Mouse (Mus musculus) cerebellum, adult (tissue): ENCODE measurements around the gene Eml1.
A peak's percentile ranks its signal among the peaks of the same experiment; 100 is the strongest.

Experiments
- ATAC-seq: cut with Nextera tagmentation; 2 replicates; pipeline ENCODE4 v1.9.2; 2017; ENCODE audit warnings: mild to moderate bottlenecking, moderate library complexity, mixed read lengths; ENCODE audit not compliant: insufficient number of reproducible peaks, low FRiP score, low TSS enrichment

Gene Eml1

GRCm38 (mm10) chr12:108370596-108371428 lies at the start of gene Eml1:
Gene Eml1 (plus strand): TSS chr12:108370957.
- no peak for ATAC-seq

- ATAC-seq: no peak
These were observed 44.4 kb upstream of the Eml1 start for GRCm38 (mm10) chr12:108326401-108326800.

- ATAC-seq: peak; percentile 29; the same call in 1 of the 2 replicates
These were observed 42.8 kb upstream of the Eml1 start for GRCm38 (mm10) chr12:108327889-108328491.

- ATAC-seq: peak; percentile 53
These were observed 37.7 kb upstream of the Eml1 start for GRCm38 (mm10) chr12:108333056-108333455.

GRCm38 (mm10) chr12:108333481-108333882 lies 37.3 kb upstream of the Eml1 start:
- peak; percentile 16 for ATAC-seq

GRCm38 (mm10) chr12:108333895-108334445 lies 36.8 kb upstream of the Eml1 start, which contains the start of gene Cyp46a1:
Gene Cyp46a1 (plus strand): TSS chr12:108334381.
- ATAC-seq: peak; percentile 76

GRCm38 (mm10) chr12:108334529-108334928 lies 36.2 kb upstream of the Eml1 start:
- no peak for ATAC-seq

GRCm38 (mm10) chr12:108338572-108339190 lies 32.1 kb upstream of the Eml1 start:
- ATAC-seq: no peak

- no peak for ATAC-seq
These were observed 22.6 kb upstream of the Eml1 start for GRCm38 (mm10) chr12:108348151-108348550.

- no peak for ATAC-seq
These were observed 21.7 kb upstream of the Eml1 start for GRCm38 (mm10) chr12:108349026-108349425.

- no peak for ATAC-seq
These were observed 19.8 kb upstream of the Eml1 start for GRCm38 (mm10) chr12:108350931-108351330.

GRCm38 (mm10) chr12:108352371-108353136 lies 18.2 kb upstream of the Eml1 start:
- ATAC-seq: no peak

- peak; percentile 61 for ATAC-seq
These were observed 16.5 kb upstream of the Eml1 start for GRCm38 (mm10) chr12:108354284-108354683.

GRCm38 (mm10) chr12:108355271-108355670 lies 15.5 kb upstream of the Eml1 start:
- peak; percentile 67 for ATAC-seq

GRCm38 (mm10) chr12:108355986-108356385 lies 14.8 kb upstream of the Eml1 start:
- no peak for ATAC-seq

GRCm38 (mm10) chr12:108363796-108364195 lies 7.0 kb upstream of the Eml1 start:
- ATAC-seq: peak; percentile 86

GRCm38 (mm10) chr12:108365340-108365739 lies 5.4 kb upstream of the Eml1 start:
- no peak for ATAC-seq

GRCm38 (mm10) chr12:108365868-108366267 lies 4.9 kb upstream of the Eml1 start:
- ATAC-seq: no peak

GRCm38 (mm10) chr12:108367909-108368308 lies 2.8 kb upstream of the Eml1 start:
- 0 out of 2 replicates have a peak, but pooled peaks have one; percentile 16 for ATAC-seq

- no peak for ATAC-seq
These were observed 1.8 kb upstream of the Eml1 start for GRCm38 (mm10) chr12:108368921-108369320.
